Mouse (Mus musculus): ENCODE results near the gene Ccr6. TPM values are rescaled to one million over a fixed set of nuclear protein-coding genes. Genes with fewer than 3 reads are reported as not detected.
"Not testable (repeated sequence)": the region's sequence is repeated elsewhere in the genome, so short reads cannot be mapped to it uniquely, and the experiment has no call there.

Ccr6 gene
- polyA plus RNA-seq, 1 experiment from 2014 or later, result not detected

GRCm38 (mm10) chr17:8240517-8240916, 4.7 kb downstream of the Ccr6 start:
- WGBS, result 74% methylated on average over 4 of the region's 4 CpGs
- DNase-seq (ENCODE audit: low spot score), result no peak
- Histone ChIP-seq H3K9me3 (replicated peaks) (no peaks in the 10 kb centered on the region), H3K36me3 (no peaks in the 10 kb centered on the region), H3K4me3 (no peak overlapping the region), H3K27ac (no peak overlapping the region), H3K4me1 (0 out of 2 replicates have a peak, but pooled peaks cover 6% of the 10 kb centered on the region), H3K27me3 (ENCODE audit: low read depth, poor library complexity, severe bottlenecking) (no peaks in the 10 kb centered on the region)

GRCm38 (mm10) chr17:8241645-8242044, 5.8 kb downstream of the Ccr6 start:
- Histone ChIP-seq H3K27me3 (ENCODE audit: low read depth, poor library complexity, severe bottlenecking) (no peaks in the 10 kb centered on the region), H3K27ac (no peak overlapping the region), H3K4me1 (0 out of 2 replicates have a peak, but pooled peaks cover 6% of the 10 kb centered on the region), H3K4me3 (no peak overlapping the region), H3K9me3 (replicated peaks) (no peaks in the 10 kb centered on the region), H3K36me3 (no peaks in the 10 kb centered on the region)
- no peak for DNase-seq (ENCODE audit: low spot score)
- WGBS, result 83% methylated on average over 12 of the region's 12 CpGs

DNA sequence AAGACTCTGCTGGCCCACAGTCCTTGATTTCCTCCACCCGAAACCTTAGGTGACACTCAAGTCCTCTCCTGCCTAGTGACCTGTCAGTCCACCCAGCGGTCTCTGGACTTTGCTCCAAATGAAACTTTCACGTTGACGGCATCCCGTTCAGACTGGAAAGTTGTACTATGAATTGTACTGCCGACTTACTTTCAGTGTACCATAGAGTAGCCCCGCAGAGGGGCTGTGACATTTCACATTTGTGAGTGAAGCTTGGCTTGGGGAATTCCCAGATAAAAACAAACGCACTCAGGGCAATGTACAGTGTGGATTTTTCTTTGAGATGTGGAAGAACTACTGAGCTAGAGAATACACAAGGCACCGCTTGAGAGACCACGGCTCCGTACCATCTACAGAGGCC, 6.3 kb downstream of the Ccr6 start:
- Histone ChIP-seq H3K4me3 (no peak overlapping the region), H3K36me3 (no peaks in the 10 kb centered on the region), H3K4me1 (0 out of 2 replicates have a peak, but pooled peaks cover 6% of the 10 kb centered on the region), H3K27ac (no peak overlapping the region), H3K27me3 (ENCODE audit: low read depth, poor library complexity, severe bottlenecking) (no peaks in the 10 kb centered on the region), H3K9me3 (replicated peaks) (no peaks in the 10 kb centered on the region)
- 92% methylated on average over 11 of the region's 11 CpGs for WGBS
- no peak for DNase-seq (ENCODE audit: low spot score)

DNA sequence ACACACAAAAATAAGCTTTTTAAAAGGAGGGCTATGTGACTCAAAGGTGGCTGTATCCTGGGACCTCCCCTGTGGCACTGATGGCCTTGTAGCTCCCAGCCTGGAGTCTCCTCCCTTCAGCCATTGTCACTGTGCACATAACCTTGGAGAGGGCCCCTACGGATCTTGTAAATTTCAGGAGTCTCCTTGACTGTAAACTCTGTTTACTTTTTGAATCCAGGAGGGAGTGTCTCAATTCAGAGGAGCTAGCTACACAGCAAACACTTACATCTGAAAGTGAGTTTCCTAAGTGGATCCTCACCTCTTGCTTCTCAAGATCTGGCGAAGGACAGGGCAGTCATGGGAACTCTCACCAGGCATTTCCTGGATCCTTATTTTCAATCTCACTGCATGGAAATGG, 8.3 kb downstream of the Ccr6 start:
- no peak overlapping the region for H3K4me3 ChIP-seq
- H3K9me3 ChIP-seq (replicated peaks), result no peaks in the 10 kb centered on the region
- no peaks in the 10 kb centered on the region for H3K36me3 ChIP-seq
- 81% methylated on average over 2 of the region's 2 CpGs for WGBS
- H3K27me3 ChIP-seq (ENCODE audit: low read depth, poor library complexity, severe bottlenecking), result no peaks in the 10 kb centered on the region
- H3K27ac ChIP-seq, result no peak overlapping the region
- 0 out of 2 replicates have a peak, but pooled peaks cover 6% of the 10 kb centered on the region for H3K4me1 ChIP-seq
- DNase-seq (ENCODE audit: low spot score), result no peak

GRCm38 (mm10) chr17:8246102-8246754, 10.4 kb downstream of the Ccr6 start:
- WGBS, result 89% methylated on average over 4 of the region's 4 CpGs
- Histone ChIP-seq H3K4me3 (no peak overlapping the region), H3K27ac (no peak overlapping the region), H3K27me3 (ENCODE audit: low read depth, poor library complexity, severe bottlenecking) (no peaks in the 10 kb centered on the region), H3K4me1 (no peaks in the 10 kb centered on the region), H3K36me3 (no peaks in the 10 kb centered on the region), H3K9me3 (replicated peaks) (no peaks in the 10 kb centered on the region)
- DNase-seq (ENCODE audit: low spot score), result no peak

GRCm38 (mm10) chr17:8251704-8252103, 15.9 kb downstream of the Ccr6 start:
- Histone ChIP-seq H3K27ac (no peak overlapping the region), H3K4me3 (no peak overlapping the region), H3K27me3 (ENCODE audit: low read depth, poor library complexity, severe bottlenecking) (no peaks in the 10 kb centered on the region), H3K4me1 (no peaks in the 10 kb centered on the region), H3K36me3 (no peaks in the 10 kb centered on the region), H3K9me3 (replicated peaks) (no peaks in the 10 kb centered on the region)
- no peak for DNase-seq (ENCODE audit: low spot score)
- 90% methylated on average over 7 of the region's 7 CpGs for WGBS

- no peak for DNase-seq (ENCODE audit: low spot score)
- Histone ChIP-seq H3K27ac (no peak overlapping the region), H3K9me3 (replicated peaks) (no peaks in the 10 kb centered on the region), H3K27me3 (ENCODE audit: low read depth, poor library complexity, severe bottlenecking) (no peaks in the 10 kb centered on the region), H3K4me1 (no peaks in the 10 kb centered on the region), H3K4me3 (no peak overlapping the region), H3K36me3 (no peaks in the 10 kb centered on the region)
Observed at GRCm38 (mm10) chr17:8254268-8254667, 18.4 kb downstream of the Ccr6 start.

- Histone ChIP-seq H3K4me3 (no peak overlapping the region), H3K36me3 (no peaks in the 10 kb centered on the region), H3K27ac (no peak overlapping the region), H3K9me3 (replicated peaks) (no peaks in the 10 kb centered on the region), H3K4me1 (no peaks in the 10 kb centered on the region), H3K27me3 (ENCODE audit: low read depth, poor library complexity, severe bottlenecking) (no peaks in the 10 kb centered on the region)
- DNase-seq (ENCODE audit: low spot score), result no peak
- WGBS, result 78% methylated on average over 3 of the region's 3 CpGs
Observed at GRCm38 (mm10) chr17:8254914-8255313, 19.1 kb downstream of the Ccr6 start.

GRCm38 (mm10) chr17:8255583-8255982, 19.7 kb downstream of the Ccr6 start:
- no peak for DNase-seq (ENCODE audit: low spot score)
- Histone ChIP-seq H3K27ac (no peak overlapping the region), H3K27me3 (ENCODE audit: low read depth, poor library complexity, severe bottlenecking) (0 out of 2 replicates have a peak, but pooled peaks cover 2% of the 10 kb centered on the region), H3K4me3 (no peak overlapping the region), H3K36me3 (no peaks in the 10 kb centered on the region), H3K9me3 (replicated peaks) (no peaks in the 10 kb centered on the region), H3K4me1 (no peaks in the 10 kb centered on the region)
- 86% methylated on average over 6 of the region's 6 CpGs for WGBS

GRCm38 (mm10) chr17:8256982-8257381, 21.1 kb downstream of the Ccr6 start:
- no peaks in the 10 kb centered on the region for H3K9me3 ChIP-seq (replicated peaks)
- peaks cover 6% of the 10 kb centered on the region; the same call in 1 of the 2 replicates for H3K27me3 ChIP-seq (ENCODE audit: low read depth, poor library complexity, severe bottlenecking)
- no peak overlapping the region for H3K27ac ChIP-seq
- WGBS, result 79% methylated on average over 8 of the region's 8 CpGs
- no peaks in the 10 kb centered on the region for H3K4me1 ChIP-seq
- no peak for DNase-seq (ENCODE audit: low spot score)
- no peaks in the 10 kb centered on the region for H3K36me3 ChIP-seq
- no peak overlapping the region for H3K4me3 ChIP-seq

GRCm38 (mm10) chr17:8264638-8265037, 28.8 kb downstream of the Ccr6 start:
- not testable (repeated sequence) for H3K36me3 ChIP-seq

DNA sequence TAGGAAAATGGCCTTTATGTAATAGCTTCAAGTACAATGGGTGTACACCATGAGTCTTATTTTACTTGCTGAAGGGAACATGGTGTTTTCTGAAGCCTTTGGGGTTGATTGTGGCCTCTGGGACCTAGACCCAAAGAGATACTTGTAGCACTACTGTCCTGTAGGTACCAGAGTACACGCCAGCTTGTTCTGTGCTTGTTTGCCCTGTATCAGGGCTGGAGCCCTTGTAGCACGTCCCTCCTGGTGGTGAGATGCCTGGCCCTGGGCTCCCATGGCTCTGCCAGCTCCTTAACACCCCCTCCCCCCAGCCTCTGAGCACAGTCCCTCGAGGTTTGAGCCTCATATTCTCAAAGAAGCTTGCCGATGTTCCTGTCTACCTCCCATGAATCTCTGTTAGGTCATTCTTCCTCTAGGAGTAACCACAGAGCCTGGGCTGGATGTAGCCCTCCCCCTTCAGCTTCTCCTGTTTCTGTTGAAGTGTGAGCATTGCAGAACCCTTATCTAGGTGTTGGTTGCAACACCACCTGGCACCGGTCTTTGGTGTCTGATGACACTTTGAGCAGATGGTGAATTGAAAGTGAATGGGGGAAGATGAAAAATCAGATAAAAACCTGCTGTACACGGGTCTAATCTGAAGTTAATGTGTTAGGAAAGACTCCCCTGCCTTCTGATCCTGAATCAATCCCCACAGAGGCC, 36.4 kb downstream of the Ccr6 start:
- peaks cover 25% of the 10 kb centered on the region for H3K27me3 ChIP-seq (ENCODE audit: low read depth, poor library complexity, severe bottlenecking)
- no peak overlapping the region for H3K4me3 ChIP-seq
- WGBS, result 58% methylated on average over 6 of the region's 6 CpGs
- H3K27ac ChIP-seq, result no peak overlapping the region
- no peaks in the 10 kb centered on the region for H3K9me3 ChIP-seq (replicated peaks)
- no peaks in the 10 kb centered on the region for H3K36me3 ChIP-seq
- no peak for DNase-seq (ENCODE audit: low spot score)
- H3K4me1 ChIP-seq, result peaks cover 9% of the 10 kb centered on the region

More at GRCm38 (mm10) chr17:8264638-8265037, 28.8 kb downstream of the Ccr6 start:
- H3K4me1 ChIP-seq; H3K4me3 ChIP-seq; H3K9me3 ChIP-seq (replicated peaks); H3K27ac ChIP-seq: not testable (repeated sequence)
- 17% methylated on average over 7 of the region's 7 CpGs for WGBS
- peaks cover 11% of the 10 kb centered on the region; the same call in 1 of the 2 replicates for H3K27me3 ChIP-seq (ENCODE audit: low read depth, poor library complexity, severe bottlenecking)
- peak; percentile 46 for DNase-seq (ENCODE audit: low spot score)

- no peak for DNase-seq (ENCODE audit: low spot score)
- H3K4me3 ChIP-seq, result no peak overlapping the region
- H3K36me3 ChIP-seq, result no peaks in the 10 kb centered on the region
- H3K9me3 ChIP-seq (replicated peaks), result no peaks in the 10 kb centered on the region
- peaks cover 9% of the 10 kb centered on the region for H3K4me1 ChIP-seq
- H3K27me3 ChIP-seq (ENCODE audit: low read depth, poor library complexity, severe bottlenecking), result peaks cover 19% of the 10 kb centered on the region
- 76% methylated on average over 6 of the region's 6 CpGs for WGBS
- no peak overlapping the region for H3K27ac ChIP-seq
Observed at GRCm38 (mm10) chr17:8272951-8273350, 37.1 kb downstream of the Ccr6 start.
